Mouse (Mus musculus): ENCODE results near the gene Trpc5. TPM values are rescaled to one million over a fixed set of nuclear protein-coding genes. Genes with fewer than 3 reads are reported as not detected.
A peak's percentile ranks its signal among the peaks of the same experiment; 100 is the strongest.

Gene Trpc5
- total and polyA plus RNA-seq, 2 experiments from 2014 or later, result 3.9 to 16.3 TPM

DNA sequence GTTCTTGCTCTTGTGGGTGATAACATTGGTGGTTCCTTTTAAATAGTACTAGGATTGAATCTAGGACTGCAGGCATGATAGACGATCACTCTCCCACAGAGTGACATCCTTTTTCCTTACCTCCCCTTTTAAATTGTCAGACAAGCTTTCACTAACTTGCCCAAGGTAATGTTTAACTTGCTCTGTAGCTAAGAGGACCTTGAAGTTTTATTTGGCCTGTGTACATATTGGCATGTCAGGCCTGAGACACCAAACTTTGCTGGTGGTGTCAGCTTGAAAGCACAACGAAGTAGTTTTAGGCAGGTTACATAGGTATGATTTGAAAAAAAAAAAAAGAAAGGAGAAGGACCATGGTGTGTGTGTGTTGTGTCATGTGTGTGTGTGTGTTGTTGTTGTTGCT lies 35.8 kb downstream of the Trpc5 start:
- no peak for TF ChIP-seq CTCF (IDR thresholded peaks at IDR 0.05)
- H3K9ac ChIP-seq (replicated peaks; ENCODE audit: low read length, poor library complexity, severe bottlenecking), result no peak overlapping the region
- H3K27me3 ChIP-seq (ENCODE audit: insufficient read depth, low read length), result no peaks in the 10 kb centered on the region
- no peaks in the 10 kb centered on the region for H3K4me1 ChIP-seq (ENCODE audit: insufficient read depth, low read length)
- ATAC-seq (ENCODE audit: low FRiP score), result no peak
- WGBS, result 75% methylated on average over 2 of the region's 2 CpGs
- no peak overlapping the region for H3K27ac ChIP-seq (ENCODE audit: low read depth, low read length)
- H3K9me3 ChIP-seq (ENCODE audit: low read length), result no peaks in the 10 kb centered on the region
- H3K36me3 ChIP-seq (ENCODE audit: insufficient read depth, low read length), result no peaks in the 10 kb centered on the region
- no peak for DNase-seq (ENCODE audit: low spot score)
- no peak overlapping the region for H3K4me2 ChIP-seq (ENCODE audit: low read depth, low read length, poor library complexity, severe bottlenecking)
- H3K4me3 ChIP-seq (ENCODE audit: low read depth, low read length), result no peak overlapping the region

DNA sequence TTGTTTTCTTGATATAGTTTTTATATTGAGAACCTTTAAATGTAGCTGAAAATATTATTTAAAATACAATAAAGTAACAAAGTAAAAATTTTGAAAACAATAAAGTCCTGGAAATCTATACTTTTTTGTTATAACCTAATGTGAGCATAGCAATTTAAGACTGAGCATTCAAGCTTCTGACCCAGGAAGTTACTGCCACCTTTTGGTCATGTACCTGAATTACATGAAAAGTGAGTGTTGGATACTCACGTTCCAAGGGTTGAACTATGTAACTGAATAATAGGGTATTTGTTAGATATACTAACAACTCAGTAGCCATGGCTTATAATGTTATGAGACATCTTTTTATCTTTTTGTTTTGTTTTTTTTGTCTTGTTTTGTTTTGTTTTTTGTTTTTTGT lies 42.6 kb downstream of the Trpc5 start:
- Histone ChIP-seq H3K4me2 (ENCODE audit: low read depth, low read length, poor library complexity, severe bottlenecking) (no peak overlapping the region), H3K27ac (ENCODE audit: low read depth, low read length) (no peak overlapping the region), H3K4me3 (ENCODE audit: low read depth, low read length) (no peak overlapping the region), H3K9ac (replicated peaks; ENCODE audit: low read length, poor library complexity, severe bottlenecking) (no peak overlapping the region), H3K36me3 (ENCODE audit: insufficient read depth, low read length) (no peaks in the 10 kb centered on the region), H3K27me3 (ENCODE audit: insufficient read depth, low read length) (no peaks in the 10 kb centered on the region), H3K4me1 (ENCODE audit: insufficient read depth, low read length) (no peaks in the 10 kb centered on the region), H3K9me3 (ENCODE audit: low read length) (no peaks in the 10 kb centered on the region)
- DNase-seq (ENCODE audit: low spot score) (no peak), ATAC-seq (ENCODE audit: low FRiP score) (no peak)
- WGBS, result 40% methylated on average over 1 of the region's 1 CpGs
- TF ChIP-seq CTCF (IDR thresholded peaks at IDR 0.05), result no peak; the same call in 1 of the 2 replicates

DNA sequence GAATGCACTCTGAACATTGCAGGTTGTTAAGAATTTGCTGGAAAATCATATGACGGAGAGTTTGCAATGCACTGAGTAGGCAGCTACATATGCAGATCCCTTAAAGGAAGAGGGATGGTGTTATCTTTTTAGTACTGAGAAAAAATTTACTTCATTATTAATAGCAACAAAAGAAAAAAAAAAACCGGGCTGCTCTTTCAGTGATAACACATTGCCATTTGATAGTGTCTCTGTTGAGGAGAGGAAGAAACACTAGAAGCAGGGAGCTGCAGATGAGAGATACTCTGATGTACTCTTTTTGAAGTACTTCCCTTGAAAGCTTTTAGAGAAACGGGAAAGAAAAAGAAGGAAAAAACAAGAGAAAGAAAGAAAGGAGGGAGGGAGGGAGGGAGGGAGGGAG lies 43.2 kb downstream of the Trpc5 start:
- no peak overlapping the region for H3K9ac ChIP-seq (replicated peaks; ENCODE audit: low read length, poor library complexity, severe bottlenecking)
- no peaks in the 10 kb centered on the region for H3K36me3 ChIP-seq (ENCODE audit: insufficient read depth, low read length)
- no peak for DNase-seq (ENCODE audit: low spot score)
- no peak for ATAC-seq (ENCODE audit: low FRiP score)
- TF ChIP-seq CTCF (IDR thresholded peaks at IDR 0.05), result no peak
- 68% methylated on average over 2 of the region's 3 CpGs for WGBS
- no peaks in the 10 kb centered on the region for H3K4me1 ChIP-seq (ENCODE audit: insufficient read depth, low read length)
- no peak overlapping the region for H3K4me3 ChIP-seq (ENCODE audit: low read depth, low read length)
- no peaks in the 10 kb centered on the region for H3K27me3 ChIP-seq (ENCODE audit: insufficient read depth, low read length)
- no peaks in the 10 kb centered on the region for H3K9me3 ChIP-seq (ENCODE audit: low read length)
- H3K27ac ChIP-seq (ENCODE audit: low read depth, low read length), result no peak overlapping the region
- H3K4me2 ChIP-seq (ENCODE audit: low read depth, low read length, poor library complexity, severe bottlenecking), result no peak overlapping the region

DNA sequence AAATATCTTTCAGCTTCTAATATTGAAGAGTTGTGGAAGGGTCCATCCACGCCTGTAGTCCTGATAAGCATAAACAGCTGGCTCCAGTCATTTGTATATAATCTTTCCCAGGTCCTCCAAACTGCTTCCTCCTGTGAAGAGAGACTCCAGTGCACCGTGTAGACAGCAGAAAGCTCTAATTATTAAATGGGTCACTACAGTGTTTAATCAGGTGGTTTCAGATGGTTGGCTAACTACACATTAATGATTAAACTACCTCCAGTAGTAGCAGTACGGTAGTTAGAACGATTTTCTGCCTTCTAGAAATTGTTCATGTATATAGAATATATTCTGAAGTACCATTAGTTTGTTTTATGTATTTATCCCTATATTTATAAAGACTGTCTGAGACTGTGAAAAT lies 75.2 kb downstream of the Trpc5 start:
- Histone ChIP-seq H3K36me3 (ENCODE audit: insufficient read depth, low read length) (no peaks in the 10 kb centered on the region), H3K27me3 (ENCODE audit: insufficient read depth, low read length) (no peaks in the 10 kb centered on the region), H3K4me2 (ENCODE audit: low read depth, low read length, poor library complexity, severe bottlenecking) (no peak overlapping the region), H3K4me3 (ENCODE audit: low read depth, low read length) (no peak overlapping the region), H3K9ac (replicated peaks; ENCODE audit: low read length, poor library complexity, severe bottlenecking) (no peak overlapping the region), H3K4me1 (ENCODE audit: insufficient read depth, low read length) (no peaks in the 10 kb centered on the region), H3K27ac (ENCODE audit: low read depth, low read length) (no peak overlapping the region), H3K9me3 (ENCODE audit: low read length) (no peaks in the 10 kb centered on the region)
- ATAC-seq (ENCODE audit: low FRiP score) (no peak), DNase-seq (ENCODE audit: low spot score) (no peak)
- WGBS, result 79% methylated on average over 4 of the region's 4 CpGs
- TF ChIP-seq CTCF (IDR thresholded peaks at IDR 0.05), result no peak

DNA sequence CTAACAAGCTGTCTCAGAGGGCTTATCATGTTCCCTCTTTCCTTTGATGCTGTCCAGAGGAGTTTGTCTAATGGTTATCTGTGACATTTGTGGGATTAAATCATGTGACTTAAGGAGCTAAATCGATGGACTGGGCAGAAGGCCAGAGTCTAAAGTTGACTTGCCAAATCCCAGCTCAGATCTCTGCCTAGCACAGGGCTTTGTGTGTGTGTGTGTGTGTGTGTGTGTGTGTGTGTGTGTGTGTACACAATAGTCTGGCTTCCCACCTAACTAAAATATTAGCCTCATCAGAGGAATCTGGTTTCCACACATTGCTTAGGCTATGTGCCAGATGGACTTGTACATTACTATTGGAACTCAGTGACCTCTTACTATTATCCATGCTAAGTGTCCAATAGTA lies 151.5 kb downstream of the Trpc5 start:
- DNase-seq (ENCODE audit: low spot score), result peak; percentile 15
- H3K9ac ChIP-seq (replicated peaks; ENCODE audit: low read length, poor library complexity, severe bottlenecking), result no peak overlapping the region
- ATAC-seq (ENCODE audit: low FRiP score), result no peak
- no peaks in the 10 kb centered on the region for H3K36me3 ChIP-seq (ENCODE audit: insufficient read depth, low read length)
- H3K9me3 ChIP-seq (ENCODE audit: low read length), result no peaks in the 10 kb centered on the region
- 29% methylated on average over 1 of the region's 1 CpGs for WGBS
- TF ChIP-seq CTCF (IDR thresholded peaks at IDR 0.05), result no peak
- no peaks in the 10 kb centered on the region for H3K27me3 ChIP-seq (ENCODE audit: insufficient read depth, low read length)
- no peak overlapping the region for H3K4me3 ChIP-seq (ENCODE audit: low read depth, low read length)
- H3K4me1 ChIP-seq (ENCODE audit: insufficient read depth, low read length), result no peaks in the 10 kb centered on the region
- no peak overlapping the region for H3K4me2 ChIP-seq (ENCODE audit: low read depth, low read length, poor library complexity, severe bottlenecking)
- H3K27ac ChIP-seq (ENCODE audit: low read depth, low read length), result no peak overlapping the region

DNA sequence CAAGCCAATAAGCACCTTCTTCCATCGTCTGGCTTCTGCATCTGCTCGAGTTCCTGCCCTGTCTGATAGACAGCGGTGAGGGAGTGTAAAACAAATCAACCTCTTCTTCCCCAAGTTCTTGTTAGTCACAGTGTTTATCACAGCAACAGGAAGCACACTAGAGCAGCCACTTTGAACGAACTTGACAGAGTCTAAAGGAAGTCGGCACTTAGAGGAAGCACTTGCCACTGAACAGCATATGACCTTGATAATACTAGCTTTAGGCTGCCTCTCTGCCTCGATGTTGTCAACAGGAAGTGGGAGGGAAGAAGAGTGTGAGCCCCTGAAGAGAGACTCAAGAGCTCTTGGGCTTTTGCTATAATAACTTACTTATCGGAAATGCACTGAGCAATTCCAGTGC lies 161.9 kb downstream of the Trpc5 start:
- Histone ChIP-seq H3K4me1 (ENCODE audit: insufficient read depth, low read length) (no peaks in the 10 kb centered on the region), H3K27me3 (ENCODE audit: insufficient read depth, low read length) (no peaks in the 10 kb centered on the region), H3K27ac (ENCODE audit: low read depth, low read length) (no peak overlapping the region), H3K9ac (replicated peaks; ENCODE audit: low read length, poor library complexity, severe bottlenecking) (no peak overlapping the region), H3K36me3 (ENCODE audit: insufficient read depth, low read length) (no peaks in the 10 kb centered on the region), H3K4me2 (ENCODE audit: low read depth, low read length, poor library complexity, severe bottlenecking) (no peak overlapping the region), H3K9me3 (ENCODE audit: low read length) (no peaks in the 10 kb centered on the region), H3K4me3 (ENCODE audit: low read depth, low read length) (no peak overlapping the region)
- ATAC-seq (ENCODE audit: low FRiP score), result no peak
- no peak for TF ChIP-seq CTCF (IDR thresholded peaks at IDR 0.05)
- 80% methylated on average over 7 of the region's 7 CpGs for WGBS
- no peak for DNase-seq (ENCODE audit: low spot score)
